Mouse (Mus musculus) forebrain, embryonic 15.5 days (tissue): ENCODE results near the gene Abl1. TPM values are rescaled to one million over a fixed set of nuclear protein-coding genes. Genes with fewer than 3 reads are reported as not detected.

ENCODE experiments used
- ATAC-seq: fragments of 200-750 bp; cut with Nextera tagmentation; replicated peaks from 2 replicates; pipeline ENCODE4 v1.8.0; 2017; ENCODE audit warnings: mild to moderate bottlenecking, moderate TSS enrichment, moderate library complexity
- H3K27ac ChIP-seq: fragments of 300-500 bp; sonication (generic); replicated peaks from 2 replicates; pipeline ENCODE4 v1.5.1; 2015; ENCODE audit warnings: mild to moderate bottlenecking, inconsistent platforms
- H3K27me3 ChIP-seq: fragments of 300-500 bp; sonication (generic); 2 replicates; pipeline ENCODE4 v1.6.1; 2015; ENCODE audit warnings: inconsistent platforms
- H3K36me3 ChIP-seq: fragments of 300-500 bp; sonication (generic); 2 replicates; pipeline ENCODE4 v1.6.1; 2015; ENCODE audit warnings: mild to moderate bottlenecking, inconsistent platforms
- H3K4me1 ChIP-seq: fragments of 300-500 bp; sonication (generic); 2 replicates; pipeline ENCODE4 v1.6.1; 2015; ENCODE audit warnings: inconsistent platforms
- H3K4me2 ChIP-seq: fragments of 300-500 bp; sonication (generic); replicated peaks from 2 replicates; pipeline ENCODE4 v1.6.1; 2015; ENCODE audit warnings: mild to moderate bottlenecking, inconsistent platforms
- H3K4me3 ChIP-seq: fragments of 300-500 bp; sonication (generic); 2 replicates; pipeline ENCODE4 v1.5.1; 2015; ENCODE audit warnings: mild to moderate bottlenecking, inconsistent platforms
- H3K9ac ChIP-seq: fragments of 300-500 bp; sonication (generic); replicated peaks from 2 replicates; pipeline ENCODE4 v1.6.1; 2015; ENCODE audit warnings: mild to moderate bottlenecking, inconsistent platforms
- H3K9me3 ChIP-seq: fragments of 300-500 bp; sonication (generic); 2 replicates; pipeline ENCODE4 v1.6.1; 2016; ENCODE audit warnings: inconsistent platforms
- WGBS: fragments of 180-500 bp; shearing (Covaris S2); methylation state at CpG from one replicate; pipeline ENCODE4 v1.1.7; 2015; ENCODE audit warnings: mixed read lengths; 5-methylcytosine and 5-hydroxymethylcytosine counted together
- polyA plus RNA-seq: library from polyadenylated mRNA; unstranded; fragments of >200 nt; fragmentation: Nextera tagmentation; extraction: Ambion mirVana; gene quantifications from 2 replicates; pipeline ENCODE4 v1.2.1, GENCODE M21; 2015

Abl1 gene
- polyA plus RNA-seq = 23.6 and 23.7 TPM in 2 replicates

GRCm38 (mm10) chr2:31688074-31688925 is at the start of gene Abl1:
Abl1 (plus strand) TSS chr2:31688376.
- peak; percentile 100 for ATAC-seq
- H3K36me3 ChIP-seq = no peaks in the 10 kb centered on the region
- no peaks in the 10 kb centered on the region for H3K9me3 ChIP-seq
- under 1% methylated on average over 64 of the region's 64 CpGs for WGBS
- H3K4me3 ChIP-seq = peak within 1 kb of the TSS; percentile 78
- peak within 1 kb of the TSS; percentile 74 for H3K4me2 ChIP-seq
- H3K27ac ChIP-seq = peak within 1 kb of the TSS; percentile 97
- H3K27me3 ChIP-seq = no peaks in the 10 kb centered on the region
- H3K9ac ChIP-seq = peak within 1 kb of the TSS; percentile 93
- H3K4me1 ChIP-seq = peaks cover 44% of the 10 kb centered on the region

GRCm38 (mm10) chr2:31638581-31639465 is 49.4 kb upstream of the Abl1 start:
- peaks cover 98% of the 10 kb centered on the region for H3K27me3 ChIP-seq
- H3K36me3 ChIP-seq = no peaks in the 10 kb centered on the region
- H3K4me1 ChIP-seq = peaks cover 69% of the 10 kb centered on the region
- peak overlapping the region; percentile 27; the same call in 1 of the 2 replicates for H3K4me3 ChIP-seq
- H3K4me2 ChIP-seq = peak overlapping the region; percentile 23
- ATAC-seq = 0 out of 2 replicates have a peak, but pooled peaks have one; percentile 33
- no peak overlapping the region; the same call in 1 of the 2 replicates for H3K9ac ChIP-seq
- WGBS = 3% methylated on average over 34 of the region's 34 CpGs
- H3K27ac ChIP-seq = no peak overlapping the region
- no peaks in the 10 kb centered on the region for H3K9me3 ChIP-seq

- Histone ChIP-seq H3K9me3 (no peaks in the 10 kb centered on the region), H3K4me1 (peaks cover 69% of the 10 kb centered on the region), H3K9ac (no peak overlapping the region; the same call in 1 of the 2 replicates), H3K36me3 (no peaks in the 10 kb centered on the region), H3K27ac (no peak overlapping the region), H3K4me3 (peak overlapping the region; percentile 25; the same call in 1 of the 2 replicates), H3K4me2 (peak overlapping the region; percentile 23), H3K27me3 (peaks cover 98% of the 10 kb centered on the region)
- 0% methylated on average over 13 of the region's 13 CpGs for WGBS
- ATAC-seq = 0 out of 2 replicates have a peak, but pooled peaks have one; percentile 8
These were observed 48.8 kb upstream of the Abl1 start for GRCm38 (mm10) chr2:31639466-31639760.

- Histone ChIP-seq H3K4me3 (peak within 1 kb of the TSS; percentile 25), H3K9me3 (no peaks in the 10 kb centered on the region), H3K27ac (0 out of 2 replicates have a peak within 1 kb of the TSS, but pooled peaks have one; percentile 3), H3K27me3 (peaks cover 98% of the 10 kb centered on the region), H3K9ac (no peak within 1 kb of the TSS; the same call in 1 of the 2 replicates), H3K36me3 (no peaks in the 10 kb centered on the region), H3K4me1 (peaks cover 69% of the 10 kb centered on the region), H3K4me2 (peak within 1 kb of the TSS; percentile 34)
- no peak for ATAC-seq
- under 1% methylated on average over 41 of the region's 41 CpGs for WGBS
These were observed 48.1 kb upstream of the Abl1 start, which contains the start of gene Prdm12 for GRCm38 (mm10) chr2:31639901-31640608. Prdm12 (plus strand) TSS chr2:31640037.

- H3K27ac ChIP-seq = no peak overlapping the region
- no peak for ATAC-seq
These were observed 47.3 kb upstream of the Abl1 start for GRCm38 (mm10) chr2:31640609-31641507.

GRCm38 (mm10) chr2:31641508-31641830 is 46.7 kb upstream of the Abl1 start:
- Histone ChIP-seq H3K4me1 (peaks cover 55% of the 10 kb centered on the region), H3K9ac (no peak overlapping the region), H3K4me3 (peak overlapping the region; percentile 25; the same call in 1 of the 2 replicates), H3K9me3 (no peaks in the 10 kb centered on the region), H3K27ac (no peak overlapping the region), H3K36me3 (no peaks in the 10 kb centered on the region), H3K27me3 (peaks cover 86% of the 10 kb centered on the region), H3K4me2 (peak overlapping the region; percentile 34; the same call in 1 of the 2 replicates)
- no peak for ATAC-seq
- under 1% methylated on average over 11 of the region's 11 CpGs for WGBS

More at GRCm38 (mm10) chr2:31640609-31641507, 47.3 kb upstream of the Abl1 start:
- H3K27me3 ChIP-seq = peaks cover 90% of the 10 kb centered on the region
- H3K4me3 ChIP-seq = peak overlapping the region; percentile 25
- H3K9me3 ChIP-seq = no peaks in the 10 kb centered on the region
- no peak overlapping the region for H3K9ac ChIP-seq
- peak overlapping the region; percentile 34 for H3K4me2 ChIP-seq
- peaks cover 62% of the 10 kb centered on the region for H3K4me1 ChIP-seq
- no peaks in the 10 kb centered on the region for H3K36me3 ChIP-seq
- under 1% methylated on average over 48 of the region's 48 CpGs for WGBS

- Histone ChIP-seq H3K9ac (no peak overlapping the region), H3K4me3 (peak overlapping the region; percentile 10)
- 5% methylated on average over 18 of the region's 18 CpGs for WGBS
These were observed 46.2 kb upstream of the Abl1 start for GRCm38 (mm10) chr2:31641929-31642328.

GRCm38 (mm10) chr2:31653971-31654853 is 34.0 kb upstream of the Abl1 start:
- under 1% methylated on average over 86 of the region's 109 CpGs for WGBS
- H3K4me3 ChIP-seq = peak overlapping the region; percentile 59
- H3K4me1 ChIP-seq = peaks cover 15% of the 10 kb centered on the region
- H3K4me2 ChIP-seq = peak overlapping the region; percentile 92
- H3K9me3 ChIP-seq = no peaks in the 10 kb centered on the region
- H3K27me3 ChIP-seq = peaks cover 66% of the 10 kb centered on the region
- peak overlapping the region; percentile 45 for H3K9ac ChIP-seq
- peak; percentile 80 for ATAC-seq
- no peaks in the 10 kb centered on the region for H3K36me3 ChIP-seq
- no peak overlapping the region for H3K27ac ChIP-seq

More at GRCm38 (mm10) chr2:31641929-31642328, 46.2 kb upstream of the Abl1 start:
- ATAC-seq = no peak
- Histone ChIP-seq H3K4me1 (peaks cover 51% of the 10 kb centered on the region), H3K9me3 (no peaks in the 10 kb centered on the region), H3K27ac (no peak overlapping the region), H3K36me3 (no peaks in the 10 kb centered on the region), H3K4me2 (no peak overlapping the region), H3K27me3 (peaks cover 86% of the 10 kb centered on the region)

- Histone ChIP-seq H3K27ac (no peak overlapping the region), H3K27me3 (peaks cover 60% of the 10 kb centered on the region), H3K9me3 (no peaks in the 10 kb centered on the region), H3K4me1 (peaks cover 15% of the 10 kb centered on the region), H3K4me3 (peak overlapping the region; percentile 59), H3K9ac (peak overlapping the region; percentile 45), H3K36me3 (no peaks in the 10 kb centered on the region), H3K4me2 (peak overlapping the region; percentile 92)
- 5% methylated on average over 22 of the region's 22 CpGs for WGBS
- peak; percentile 38; the same call in 1 of the 2 replicates for ATAC-seq
These were observed 33.2 kb upstream of the Abl1 start for GRCm38 (mm10) chr2:31654854-31655559.
